Mouse (Mus musculus) lung, postnatal 0 days (tissue): Measurements from ENCODE around the gene Olfr1355.

Experiments used
- CTCF ChIP-seq: IDR thresholded peaks from 2 replicates; pipeline ENCODE4 v1.5.1; 2016; ENCODE audit warnings: antibody characterized with exemption, mild to moderate bottlenecking
- EP300 ChIP-seq: IDR thresholded peaks from 2 replicates; pipeline ENCODE4 v1.6.1; 2016; ENCODE audit warnings: antibody characterized with exemption, mild to moderate bottlenecking, control low read depth

DNA sequence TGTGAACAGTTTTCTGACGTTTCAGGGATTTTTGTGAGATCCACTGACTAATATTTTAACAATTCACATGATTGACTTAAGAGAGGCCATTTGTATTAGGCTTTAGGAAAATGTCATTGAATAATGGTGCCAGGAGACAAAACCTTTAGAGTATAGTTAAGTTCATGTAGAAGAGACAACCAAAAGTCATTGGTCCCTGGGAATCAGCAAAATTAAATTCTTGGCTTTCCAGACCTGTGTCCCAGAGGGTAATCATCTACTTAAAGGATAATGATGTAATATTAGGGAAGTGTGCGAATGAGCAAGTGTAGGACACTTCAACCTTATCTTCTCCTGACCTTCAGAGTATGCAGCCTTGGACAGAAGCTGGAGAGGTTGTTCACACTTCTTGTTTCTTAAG lies at the start of gene Olfr1355:
- TF ChIP-seq CTCF (no peak), EP300 (no peak)
